Mouse (Mus musculus): ENCODE measurements at regions not wholly inside any gene's neighbourhood (a gene's known extent, or its start where the extent isn't known, plus 50 kb on each side); places are given as distances from the start of the nearest gene placed in this dataset.
"Not testable (repeated sequence)": the region's sequence is repeated elsewhere in the genome, so short reads cannot be mapped to it uniquely, and the experiment has no call there.

- no peak for DNase-seq
Observed at GRCm38 (mm10) chr3:72377387-72377786, 590.3 kb downstream of the Sis start.

DNA sequence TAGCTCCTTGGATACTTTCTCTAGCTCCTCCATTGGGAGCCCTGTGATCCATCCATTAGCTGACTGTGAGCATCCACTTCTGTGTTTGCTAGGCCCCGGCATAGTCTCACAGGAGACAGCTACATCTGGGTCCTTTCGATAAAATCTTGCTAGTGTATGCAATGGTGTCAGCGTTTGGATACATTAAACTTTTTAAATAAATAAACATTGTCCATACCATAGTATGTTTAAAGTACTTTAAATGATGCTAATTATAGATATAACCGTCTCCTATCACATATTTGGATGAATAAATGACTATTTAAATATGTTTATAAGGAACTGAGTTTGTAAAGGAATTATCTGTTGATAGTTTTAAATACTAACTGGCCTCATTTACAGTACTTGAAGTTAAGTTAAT, 607.8 kb downstream of the Sis start:
- DNase-seq: not testable (repeated sequence)

GRCm38 (mm10) chr3:72328066-72328465, 639.6 kb downstream of the Sis start:
- DNase-seq: no peak

GRCm38 (mm10) chr3:72323877-72324276, 643.8 kb downstream of the Sis start:
- DNase-seq: no peak

DNA sequence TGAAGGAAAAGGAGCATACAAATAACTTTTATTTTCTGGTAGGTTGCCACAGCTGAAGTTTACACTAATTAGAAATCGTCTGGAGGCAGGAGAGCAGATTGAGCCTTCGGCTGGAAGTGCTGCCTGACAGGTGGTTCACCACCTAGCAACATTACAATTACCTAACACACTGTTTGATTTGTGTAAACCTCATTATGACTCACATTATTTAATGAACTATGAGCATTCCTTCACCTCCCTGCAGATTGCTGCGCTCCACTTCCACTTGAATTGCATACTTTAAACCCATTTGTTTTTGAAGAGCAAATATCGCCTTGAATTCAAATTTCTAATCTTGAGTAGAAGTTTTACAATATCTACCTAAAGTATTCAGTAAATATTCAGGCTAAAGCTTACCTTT, 663.0 kb downstream of the Sis start:
- DNase-seq: peak; percentile 1 to 2
